9 mouse cellular contexts compared by ENCODE assay signal in the genomic region with DNA sequence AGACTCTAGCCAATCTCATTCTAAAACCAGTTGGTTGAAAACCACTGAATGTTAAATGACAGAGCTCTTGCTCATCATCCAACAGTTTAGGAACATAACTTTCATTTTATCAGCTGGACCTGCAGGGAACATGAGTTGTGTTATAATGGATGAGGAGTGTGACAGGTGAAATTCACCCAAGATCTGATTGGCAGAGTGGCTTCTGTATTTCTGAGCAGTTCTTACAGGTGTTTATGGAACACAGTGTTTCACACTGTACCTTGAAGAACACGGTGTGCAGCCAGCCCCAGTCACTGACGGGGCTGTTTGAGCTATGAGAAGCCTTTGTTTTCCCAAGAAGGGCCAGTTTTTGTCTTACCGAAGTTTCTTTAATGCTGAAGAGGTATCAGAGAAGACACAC.
"Had no signal": no experiment of that assay in that cellular context is flagged by ENCODE, and none has a peak within 500 bp of the region (broad histone marks: within the 10 kb centered on the region; RNA-seq: fewer than 3 reads in every experiment).

No protein-coding gene starts in this region.

- DNase-seq: left cerebral cortex, postnatal 4 days; liver; liver, embryonic 13.5 days; liver, postnatal 0 days; lung, adult 2 months; lung, embryonic 14.5 days; lung, postnatal 10 days; lung, postnatal 14 days; lung, postnatal 4 days had no signal
